Mouse (Mus musculus) lung, postnatal 0 days (tissue): Measurements from ENCODE around the gene Gm28051.

Source experiments
- CTCF ChIP-seq: IDR thresholded peaks from 2 replicates; pipeline ENCODE4 v1.5.1; 2016; ENCODE audit warnings: antibody characterized with exemption, mild to moderate bottlenecking
- EP300 ChIP-seq: IDR thresholded peaks from 2 replicates; pipeline ENCODE4 v1.6.1; 2016; ENCODE audit warnings: antibody characterized with exemption, mild to moderate bottlenecking, control low read depth

GRCm38 (mm10) chr12:102701691-102702207 lies 55.8 kb downstream of the Gm28051 start:
- no peak for TF ChIP-seq CTCF
- no peak for TF ChIP-seq EP300
